Mouse (Mus musculus) CH12.LX (cell line): Measurements from ENCODE around the gene Gpx4. TPM values are rescaled to one million over a fixed set of nuclear protein-coding genes. Genes with fewer than 3 reads are reported as not detected.

ENCODE experiments used
- DNase-seq: peaks from one replicate; pipeline ENCODE4 v3.0.0-alpha.2; 2013; ENCODE audit errors: extremely low read depth
- H3K27ac ChIP-seq: 2 replicates; pipeline ENCODE4 v1.5.1; 2012; ENCODE audit warnings: low read depth, mild to moderate bottlenecking, control low read depth, moderate library complexity; ENCODE audit not compliant: insufficient read depth
- H3K27me3 ChIP-seq: replicated peaks from 2 replicates; pipeline ENCODE3; 2012; ENCODE audit warnings: inconsistent platforms
- H3K36me3 ChIP-seq, 2 experiments: replicated peaks in 1 of 2; 2 replicates each; pipeline versions ENCODE3 to v1.6.1; 2012; ENCODE audit warnings: inconsistent platforms in 1 of 2, low read length in 1 of 2, mild to moderate bottlenecking in 1 of 2, mixed read lengths in 1 of 2, moderate library complexity in 1 of 2; ENCODE audit not compliant: control insufficient read depth in 1 of 2, insufficient read depth in 1 of 2
- H3K4me1 ChIP-seq, 2 experiments: 2 replicates each; pipeline ENCODE4 v1.6.1; 2012; ENCODE audit warnings: inconsistent platforms in 1 of 2, moderate library complexity in 1 of 2; ENCODE audit not compliant: insufficient read depth in 2 of 2, control insufficient read depth in 1 of 2
- H3K4me2 ChIP-seq: 2 replicates; pipeline ENCODE4 v1.6.1; 2012; ENCODE audit warnings: low read depth, mild to moderate bottlenecking, control low read depth; ENCODE audit not compliant: poor library complexity, insufficient read depth, severe bottlenecking
- H3K4me3 ChIP-seq, 3 experiments: fragments of 150-350 bp in 1 of 3; sonication (generic) in 1 of 3; replicated peaks in 1 of 3; 2 replicates each; pipeline versions ENCODE3 to v1.5.1; 2011 to 2012; ENCODE audit warnings: low read depth in 2 of 3, low read length in 2 of 3, mild to moderate bottlenecking in 2 of 3, moderate library complexity in 2 of 3, control low read depth in 1 of 3, improper control_type of control experiment in 1 of 3, inconsistent platforms in 1 of 3, mixed read lengths in 1 of 3; ENCODE audit not compliant: poor library complexity in 1 of 3
- H3K79me2 ChIP-seq: replicated peaks from 2 replicates; pipeline ENCODE4 v1.6.1; 2012; ENCODE audit warnings: mild to moderate bottlenecking, moderate library complexity; ENCODE audit not compliant: control insufficient read depth, poor library complexity, insufficient read depth, severe bottlenecking; ENCODE audit errors: extremely low read depth
- H3K9ac ChIP-seq: 2 replicates; pipeline ENCODE4 v1.6.1; 2012; ENCODE audit warnings: low read depth, mild to moderate bottlenecking, control low read depth, moderate library complexity; ENCODE audit not compliant: insufficient read depth
- H3K9me3 ChIP-seq: replicated peaks from 2 replicates; pipeline ENCODE3; 2012; ENCODE audit warnings: low read length, inconsistent platforms, mixed read lengths
- CHD1 ChIP-seq: IDR thresholded peaks from 2 replicates; pipeline ENCODE4 v1.6.1; 2012; ENCODE audit warnings: low read depth, low read length, improper control_type of control experiment, inconsistent platforms
- CHD2 ChIP-seq: IDR thresholded peaks from 2 replicates; pipeline ENCODE4 v1.6.1; 2011; ENCODE audit warnings: low read length, improper control_type of control experiment
- CTCF ChIP-seq, 2 experiments: IDR thresholded peaks in 1 of 2; conservative IDR thresholded peaks in 1 of 2; 2 replicates each; pipeline ENCODE4 v1.5.1; 2011 to 2012; ENCODE audit warnings: low read depth in 2 of 2, low read length in 2 of 2, improper control_type of control experiment in 1 of 2, inconsistent platforms in 1 of 2, mild to moderate bottlenecking in 1 of 2, moderate library complexity in 1 of 2
- EP300 ChIP-seq: IDR thresholded peaks from 2 replicates; pipeline ENCODE4 v1.6.1; 2011; ENCODE audit warnings: low read length, improper control_type of control experiment
- ETS1 ChIP-seq: conservative IDR thresholded peaks from 2 replicates; pipeline ENCODE4 v1.6.1; 2012; ENCODE audit warnings: low read depth, mild to moderate bottlenecking, inconsistent platforms, low read length, improper control_type of control experiment, moderate library complexity
- HCFC1 ChIP-seq: IDR thresholded peaks from 2 replicates; pipeline ENCODE4 v1.6.1; 2012; ENCODE audit warnings: low read depth, mild to moderate bottlenecking, inconsistent platforms, low read length, improper control_type of control experiment
- IRF4 ChIP-seq: IDR thresholded peaks from 2 replicates; pipeline ENCODE4 v1.6.1; 2014; ENCODE audit warnings: low read depth, mild to moderate bottlenecking, inconsistent platforms, low read length, improper control_type of control experiment
- JUN ChIP-seq: IDR thresholded peaks from 2 replicates; pipeline ENCODE4 v1.6.1; 2011; ENCODE audit warnings: low read depth, mild to moderate bottlenecking, low read length, improper control_type of control experiment, moderate library complexity; ENCODE audit not compliant: insufficient read depth
- KAT2A ChIP-seq: IDR thresholded peaks from 2 replicates; pipeline ENCODE4 v1.6.1; 2012; ENCODE audit warnings: low read length, improper control_type of control experiment, inconsistent platforms; ENCODE audit not compliant: insufficient replicate concordance
- MAFK ChIP-seq: IDR thresholded peaks from 2 replicates; pipeline ENCODE4 v1.6.1; 2011; ENCODE audit warnings: low read length, improper control_type of control experiment; ENCODE audit not compliant: insufficient replicate concordance
- MAX ChIP-seq: IDR thresholded peaks from 2 replicates; pipeline ENCODE4 v1.6.1; 2011; ENCODE audit warnings: low read length, improper control_type of control experiment
- MEF2A ChIP-seq: IDR thresholded peaks from 2 replicates; pipeline ENCODE4 v1.6.1; 2014; ENCODE audit warnings: low read depth, mild to moderate bottlenecking, inconsistent platforms, low read length, improper control_type of control experiment, borderline replicate concordance
- MXI1 ChIP-seq: IDR thresholded peaks from 2 replicates; pipeline ENCODE4 v1.6.1; 2011; ENCODE audit warnings: mild to moderate bottlenecking, low read depth, low read length, improper control_type of control experiment
- MYC ChIP-seq: IDR thresholded peaks from 2 replicates; pipeline ENCODE4 v1.6.1; 2011; ENCODE audit warnings: low read depth, mild to moderate bottlenecking, improper control_type of control experiment, low read length
- NELFE ChIP-seq: IDR thresholded peaks from 2 replicates; pipeline ENCODE4 v1.6.1; 2011; ENCODE audit warnings: low read depth, low read length, improper control_type of control experiment
- NRF1 ChIP-seq: IDR thresholded peaks from 2 replicates; pipeline ENCODE4 v1.6.1; 2014; ENCODE audit warnings: low read depth, mild to moderate bottlenecking, inconsistent platforms, low read length, improper control_type of control experiment, moderate library complexity
- POLR2A ChIP-seq: IDR thresholded peaks from 2 replicates; pipeline ENCODE4 v1.6.1; 2011; ENCODE audit warnings: low read depth, mild to moderate bottlenecking, improper control_type of control experiment, low read length
- POLR2AphosphoS2 ChIP-seq: IDR thresholded peaks from 2 replicates; pipeline ENCODE4 v1.6.1; 2011; ENCODE audit warnings: low read depth, low read length, improper control_type of control experiment
- RAD21 ChIP-seq: IDR thresholded peaks from 2 replicates; pipeline ENCODE4 v1.6.1; 2011; ENCODE audit warnings: low read depth, mild to moderate bottlenecking, low read length, improper control_type of control experiment, moderate library complexity
- RCOR1 ChIP-seq: conservative IDR thresholded peaks from 2 replicates; pipeline ENCODE4 v1.6.1; 2012; ENCODE audit warnings: low read depth, mild to moderate bottlenecking, inconsistent platforms, low read length, improper control_type of control experiment
- SIN3A ChIP-seq: IDR thresholded peaks from 2 replicates; pipeline ENCODE4 v1.6.1; 2012; ENCODE audit warnings: low read length, improper control_type of control experiment, inconsistent platforms
- SMC3 ChIP-seq: IDR thresholded peaks from 2 replicates; pipeline ENCODE4 v1.6.1; 2011; ENCODE audit warnings: low read depth, low read length, improper control_type of control experiment
- TCF12 ChIP-seq: IDR thresholded peaks from 2 replicates; pipeline ENCODE4 v1.6.1; 2014; ENCODE audit warnings: low read depth, mild to moderate bottlenecking, inconsistent platforms, low read length, improper control_type of control experiment
- USF2 ChIP-seq: conservative IDR thresholded peaks from 2 replicates; pipeline ENCODE4 v1.6.1; 2011; ENCODE audit warnings: low read depth, low read length, improper control_type of control experiment
- ZC3H11A ChIP-seq: IDR thresholded peaks from 2 replicates; pipeline ENCODE4 v1.6.1; 2012; ENCODE audit warnings: low read depth, mild to moderate bottlenecking, inconsistent platforms, low read length, improper control_type of control experiment
- ZKSCAN1 ChIP-seq: IDR thresholded peaks from 2 replicates; pipeline ENCODE4 v1.6.1; 2012; ENCODE audit warnings: low read depth, inconsistent platforms, low read length, improper control_type of control experiment, borderline replicate concordance
- ZMIZ1 ChIP-seq: IDR thresholded peaks from 2 replicates; pipeline ENCODE4 v1.6.1; 2012; ENCODE audit warnings: low read depth, mild to moderate bottlenecking, inconsistent platforms, low read length, improper control_type of control experiment
- ZNF384 ChIP-seq: IDR thresholded peaks from 2 replicates; pipeline ENCODE4 v1.6.1; 2012; ENCODE audit warnings: low read depth, low read length, improper control_type of control experiment, inconsistent platforms
- dilution Hi-C: fragments of 300-500 bp; cut with MboI; formaldehyde crosslinking; loops from 2 replicates; pipeline ENCODE4 v1.14.3; 2020; ENCODE audit warnings: low sequenced_read_pairs; ENCODE audit not compliant: extremely low pct_unique_long_range_greater_than_20kb, extremely low pct_ligation_motif_present
- in situ Hi-C: fragments of 300-500 bp; cut with MboI; formaldehyde crosslinking; loops from 3 replicates; pipeline ENCODE4 v1.14.3; 2019; ENCODE audit warnings: low sequenced_read_pairs, low pct_ligation_motif_present, low pct_unique_long_range_greater_than_20kb, mixed read lengths
- polyA plus RNA-seq: library from polyadenylated mRNA; unstranded; fragments of >175 nt; gene quantifications from 2 replicates; pipeline ENCODE4 v1.2.1, GENCODE M21; 2012; ENCODE audit warnings: low read depth; ENCODE audit not compliant: insufficient read length
- total RNA-seq, 2 experiments: library from RNA; depleted of rRNA; stranded (reverse); fragments of 300-350 nt in 1 of 2; fragments of >200 nt in 1 of 2; gene quantifications; 2 replicates each; pipeline ENCODE4 v1.2.3; 2012 to 2014

Gene Gpx4
- total and polyA plus RNA-seq, 3 experiments: 332 to 459 (median 386) TPM

DNA sequence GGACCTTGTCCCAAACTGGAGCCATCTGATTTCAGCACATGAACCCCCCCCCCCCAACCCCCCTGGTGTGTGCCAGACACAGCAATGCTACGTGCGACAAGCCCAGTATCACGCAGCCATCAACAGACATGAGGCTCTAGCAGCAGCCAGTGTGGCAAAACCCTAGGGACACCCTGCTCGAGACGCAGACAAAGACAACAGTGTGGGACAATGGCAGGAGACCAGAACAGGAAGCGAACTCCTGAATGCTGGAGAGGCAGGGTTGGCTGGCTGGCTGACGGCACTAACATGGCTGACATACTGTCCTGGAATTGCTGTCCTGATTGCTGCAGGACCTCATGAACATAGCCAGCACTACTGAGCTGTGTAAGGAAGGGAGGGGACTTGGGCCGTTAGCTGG lies 11.8 kb upstream of the Gpx4 start:
- no peak overlapping the region for H3K4me2 ChIP-seq
- H3K36me3 ChIP-seq: peaks cover 49 to 67% of the 10 kb centered on the region in 2 experiments
- H3K9me3 ChIP-seq: no peaks in the 10 kb centered on the region
- no peak overlapping the region for H3K4me3 ChIP-seq
- H3K4me1 ChIP-seq: peaks cover 35 to 71% of the 10 kb centered on the region in 2 experiments
- dilution Hi-C loops (no loop called here), in situ Hi-C loops (no loop called here)
- peaks cover 20% of the 10 kb centered on the region for H3K79me2 ChIP-seq
- TF ChIP-seq ZC3H11A: no peak
- no peak for TF ChIP-seq USF2
- TF ChIP-seq MYC: no peak
- TF ChIP-seq TCF12: no peak
- no peak for TF ChIP-seq MXI1
- no peak for TF ChIP-seq CHD1
- TF ChIP-seq IRF4: no peak
- TF ChIP-seq MAFK: no peak
- no peak for TF ChIP-seq EP300
- TF ChIP-seq NELFE: no peak
- TF ChIP-seq ETS1: no peak
- TF ChIP-seq MAX: no peak
- no peak for TF ChIP-seq SMC3
- no peak for TF ChIP-seq MEF2A
- no peak for TF ChIP-seq RAD21
- no peak for TF ChIP-seq RCOR1
- H3K9ac ChIP-seq: 0 out of 2 replicates have a peak overlapping the region, but pooled peaks have one; percentile 12
- DNase-seq: no peak
- no peaks in the 10 kb centered on the region for H3K27me3 ChIP-seq
- H3K27ac ChIP-seq: peak overlapping the region; percentile 43

DNA sequence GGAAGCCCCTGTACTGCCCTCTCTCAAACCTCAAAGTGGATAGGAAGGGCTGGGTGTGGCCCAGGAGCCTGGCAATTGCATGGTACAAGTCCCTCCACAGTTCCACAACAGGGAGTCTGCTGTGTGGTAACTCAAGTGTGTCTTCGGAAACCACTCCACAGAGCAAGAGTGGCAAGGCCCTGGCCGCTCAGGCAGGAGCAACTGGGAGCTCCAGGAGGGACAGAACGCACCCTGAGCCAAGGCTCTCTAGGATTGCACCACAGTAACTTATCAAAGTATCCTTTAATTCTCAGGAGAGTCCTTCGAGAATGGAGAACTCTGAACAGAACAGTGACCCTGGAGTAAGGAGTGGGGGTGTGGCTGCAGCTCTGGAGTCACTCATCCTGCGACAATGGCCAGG lies 11.3 kb upstream of the Gpx4 start:
- dilution Hi-C loops (no loop called here), in situ Hi-C loops (no loop called here)
- no peaks in the 10 kb centered on the region for H3K27me3 ChIP-seq
- H3K4me1 ChIP-seq: peaks cover 32 to 68% of the 10 kb centered on the region in 2 experiments
- peaks cover 44 to 61% of the 10 kb centered on the region in 2 experiments for H3K36me3 ChIP-seq
- no peaks in the 10 kb centered on the region for H3K9me3 ChIP-seq
- no peak for DNase-seq
- no peak overlapping the region for H3K27ac ChIP-seq
- no peak overlapping the region for H3K4me2 ChIP-seq
- no peak overlapping the region for H3K4me3 ChIP-seq
- H3K9ac ChIP-seq: no peak overlapping the region
- peaks cover 20% of the 10 kb centered on the region for H3K79me2 ChIP-seq
- TF ChIP-seq JUN (no peak), NELFE (no peak), CHD2 (no peak), SIN3A (no peak), IRF4 (no peak), ZMIZ1 (no peak), USF2 (no peak), KAT2A (no peak), CHD1 (no peak), ZNF384 (no peak), POLR2AphosphoS2 (no peak), NRF1 (no peak), TCF12 (no peak), HCFC1 (no peak), POLR2A (no peak), CTCF (conservative IDR thresholded peaks at IDR 0.05 in 1 of 2, IDR thresholded peaks at IDR 0.05 in 1 of 2; ENCODE audit: low read depth in 2 of 2, low read length in 2 of 2) (no peak), RCOR1 (no peak), ZKSCAN1 (no peak), MAFK (no peak)
